Mouse (Mus musculus) forebrain, embryonic 15.5 days (tissue): ENCODE measurements around the gene Ormdl3. TPM values are rescaled to one million over a fixed set of nuclear protein-coding genes. Genes with fewer than 3 reads are reported as not detected.
"Not testable (repeated sequence)": the region's sequence is repeated elsewhere in the genome, so short reads cannot be mapped to it uniquely, and the experiment has no call there.

Source experiments
- ATAC-seq: fragments of 200-750 bp; cut with Nextera tagmentation; replicated peaks from 2 replicates; pipeline ENCODE4 v1.8.0; 2017; ENCODE audit warnings: mild to moderate bottlenecking, moderate TSS enrichment, moderate library complexity
- H3K27ac ChIP-seq: fragments of 300-500 bp; sonication (generic); replicated peaks from 2 replicates; pipeline ENCODE4 v1.5.1; 2015; ENCODE audit warnings: mild to moderate bottlenecking, inconsistent platforms
- H3K27me3 ChIP-seq: fragments of 300-500 bp; sonication (generic); 2 replicates; pipeline ENCODE4 v1.6.1; 2015; ENCODE audit warnings: inconsistent platforms
- H3K36me3 ChIP-seq: fragments of 300-500 bp; sonication (generic); 2 replicates; pipeline ENCODE4 v1.6.1; 2015; ENCODE audit warnings: mild to moderate bottlenecking, inconsistent platforms
- H3K4me1 ChIP-seq: fragments of 300-500 bp; sonication (generic); 2 replicates; pipeline ENCODE4 v1.6.1; 2015; ENCODE audit warnings: inconsistent platforms
- H3K4me2 ChIP-seq: fragments of 300-500 bp; sonication (generic); replicated peaks from 2 replicates; pipeline ENCODE4 v1.6.1; 2015; ENCODE audit warnings: mild to moderate bottlenecking, inconsistent platforms
- H3K4me3 ChIP-seq: fragments of 300-500 bp; sonication (generic); 2 replicates; pipeline ENCODE4 v1.5.1; 2015; ENCODE audit warnings: mild to moderate bottlenecking, inconsistent platforms
- H3K9ac ChIP-seq: fragments of 300-500 bp; sonication (generic); replicated peaks from 2 replicates; pipeline ENCODE4 v1.6.1; 2015; ENCODE audit warnings: mild to moderate bottlenecking, inconsistent platforms
- H3K9me3 ChIP-seq: fragments of 300-500 bp; sonication (generic); 2 replicates; pipeline ENCODE4 v1.6.1; 2016; ENCODE audit warnings: inconsistent platforms
- WGBS: fragments of 180-500 bp; shearing (Covaris S2); methylation state at CpG from one replicate; pipeline ENCODE4 v1.1.7; 2015; ENCODE audit warnings: mixed read lengths; 5-methylcytosine and 5-hydroxymethylcytosine counted together
- polyA plus RNA-seq: library from polyadenylated mRNA; unstranded; fragments of >200 nt; fragmentation: Nextera tagmentation; extraction: Ambion mirVana; gene quantifications from 2 replicates; pipeline ENCODE4 v1.2.1, GENCODE M21; 2015

Ormdl3 gene
- polyA plus RNA-seq = 106 and 115 TPM in 2 replicates

DNA sequence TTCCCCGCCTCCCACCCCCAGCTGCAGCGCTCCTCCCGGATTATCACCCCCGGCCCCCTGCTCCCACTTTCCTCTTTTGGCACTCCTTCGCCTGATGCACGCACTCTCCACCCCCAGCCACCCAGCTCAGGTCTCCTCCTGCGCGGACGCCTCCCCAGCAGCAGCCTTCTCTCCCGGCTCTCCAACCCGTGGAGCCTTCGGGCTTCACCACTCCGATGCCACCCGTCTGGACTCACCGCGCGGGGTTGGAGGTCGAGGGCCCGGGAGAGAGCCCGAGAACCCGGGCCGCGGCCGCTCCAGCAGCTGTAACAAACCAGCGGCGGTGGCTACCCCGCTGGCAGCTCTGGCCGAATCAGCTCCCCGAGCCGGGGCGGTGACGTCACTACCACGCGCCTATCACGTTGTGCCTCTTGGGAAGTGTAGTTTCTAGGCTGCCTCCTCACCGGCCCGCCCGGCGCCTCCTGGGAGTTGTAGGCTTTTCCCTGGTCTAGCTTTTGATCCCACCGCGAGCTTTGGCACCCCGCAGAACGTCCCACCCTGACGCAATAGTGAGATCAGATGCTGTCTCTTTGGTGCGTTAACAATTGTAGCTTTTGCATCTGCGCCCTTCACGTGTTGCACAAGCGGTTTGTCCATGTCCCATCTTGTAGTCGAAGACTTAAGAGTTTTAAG is at the start of gene Ormdl3:
Ormdl3 (minus strand) TSS at position 477 of the 672 bp plus-strand sequence.
- H3K27ac ChIP-seq = peak within 1 kb of the TSS; percentile 85
- H3K36me3 ChIP-seq = peaks cover 13% of the 10 kb centered on the region
- peak within 1 kb of the TSS; percentile 95 for H3K9ac ChIP-seq
- ATAC-seq = peak; percentile 97
- no peaks in the 10 kb centered on the region for H3K9me3 ChIP-seq
- H3K27me3 ChIP-seq = no peaks in the 10 kb centered on the region
- H3K4me3 ChIP-seq = peak within 1 kb of the TSS; percentile 92
- peak within 1 kb of the TSS; percentile 88 for H3K4me2 ChIP-seq
- H3K4me1 ChIP-seq = peaks cover 40% of the 10 kb centered on the region
- WGBS = 0% methylated on average over 49 of the region's 49 CpGs

DNA sequence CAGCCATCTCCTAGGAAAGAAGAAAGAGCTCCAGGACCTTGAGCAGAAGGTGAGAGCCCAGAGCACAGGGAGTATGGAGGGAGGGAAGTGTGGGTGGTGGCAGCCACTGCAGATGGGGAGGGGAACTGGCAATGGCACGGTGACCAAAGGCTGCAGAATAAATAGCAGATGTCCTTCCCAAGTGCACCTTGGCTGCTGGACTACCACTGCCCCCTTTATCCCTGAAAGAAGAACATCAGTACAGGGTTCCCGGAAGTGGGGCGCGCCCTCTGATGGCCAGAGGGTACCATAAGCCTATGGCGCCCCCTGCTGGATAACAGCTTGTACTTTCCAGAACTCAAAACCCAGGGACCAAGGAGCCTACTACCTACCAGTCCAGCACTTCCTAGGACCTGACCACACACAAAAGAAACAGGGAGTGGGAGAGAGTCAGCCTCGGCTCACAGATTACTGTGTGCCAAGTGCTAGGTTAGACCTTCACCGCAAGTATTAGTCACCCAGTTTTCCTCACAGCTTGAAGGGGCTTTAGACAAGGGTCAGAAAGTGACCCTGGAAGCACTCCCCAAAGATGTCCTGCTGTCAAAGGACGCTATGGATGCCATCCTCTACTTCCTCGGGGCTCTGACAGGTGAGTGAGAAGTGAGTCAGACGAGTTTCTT is 48.3 kb upstream of the Ormdl3 start:
- WGBS = 36% methylated on average over 10 of the region's 10 CpGs
- not testable (repeated sequence) for H3K4me3 ChIP-seq, H3K9me3 ChIP-seq, H3K36me3 ChIP-seq, ATAC-seq, H3K9ac ChIP-seq, H3K27ac ChIP-seq, H3K27me3 ChIP-seq, H3K4me1 ChIP-seq, H3K4me2 ChIP-seq

DNA sequence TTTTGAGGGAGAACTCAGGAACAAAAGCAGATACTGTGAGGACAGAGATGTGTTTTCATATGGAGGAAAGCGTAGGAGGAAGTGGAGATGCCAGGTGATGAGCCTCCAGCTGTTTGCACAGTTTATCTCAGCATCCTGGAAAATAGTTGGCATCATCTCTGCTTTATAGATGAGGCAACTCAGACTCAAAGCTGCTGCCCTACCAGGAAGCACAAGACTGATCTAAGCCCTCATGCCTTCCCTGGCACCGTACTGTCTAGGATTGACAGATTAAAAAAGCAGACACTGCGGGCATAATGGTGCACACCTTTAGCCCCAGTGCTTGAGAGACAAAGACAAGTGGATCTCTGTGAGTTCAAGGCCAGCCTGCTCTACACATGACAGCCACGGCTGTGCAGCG is 43.5 kb upstream of the Ormdl3 start:
- Histone ChIP-seq H3K9ac (no peak overlapping the region), H3K27me3 (no peaks in the 10 kb centered on the region), H3K4me2 (no peak overlapping the region), H3K4me3 (no peak overlapping the region), H3K27ac (no peak overlapping the region), H3K4me1 (no peaks in the 10 kb centered on the region), H3K36me3 (no peaks in the 10 kb centered on the region), H3K9me3 (no peaks in the 10 kb centered on the region)
- 88% methylated on average over 5 of the region's 5 CpGs for WGBS
- no peak for ATAC-seq

DNA sequence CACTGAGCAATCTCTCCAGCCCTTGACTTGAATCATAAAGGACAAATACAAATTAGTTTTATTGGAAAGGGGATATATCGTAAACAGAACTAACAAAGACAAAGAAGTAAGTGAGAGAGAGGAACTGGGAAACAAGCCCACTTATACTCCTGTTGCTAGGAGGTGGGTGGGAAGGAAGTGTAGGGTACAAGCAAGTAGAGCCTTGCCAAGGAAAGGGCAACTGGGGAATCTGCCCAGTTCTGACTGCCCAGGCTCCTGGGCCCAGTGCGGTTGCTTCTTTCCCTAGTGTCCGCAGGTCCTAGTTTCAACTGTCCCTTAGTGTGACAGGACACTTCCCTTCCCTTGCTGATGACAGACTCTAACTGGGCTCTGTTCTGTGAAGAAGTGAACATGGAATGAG is 41.5 kb upstream of the Ormdl3 start:
- Histone ChIP-seq H3K9ac (no peak overlapping the region), H3K9me3 (no peaks in the 10 kb centered on the region), H3K4me1 (no peaks in the 10 kb centered on the region), H3K27ac (no peak overlapping the region), H3K4me2 (no peak overlapping the region), H3K36me3 (no peaks in the 10 kb centered on the region), H3K4me3 (no peak overlapping the region), H3K27me3 (no peaks in the 10 kb centered on the region)
- no peak for ATAC-seq
- WGBS = 94% methylated on average over 3 of the region's 3 CpGs

DNA sequence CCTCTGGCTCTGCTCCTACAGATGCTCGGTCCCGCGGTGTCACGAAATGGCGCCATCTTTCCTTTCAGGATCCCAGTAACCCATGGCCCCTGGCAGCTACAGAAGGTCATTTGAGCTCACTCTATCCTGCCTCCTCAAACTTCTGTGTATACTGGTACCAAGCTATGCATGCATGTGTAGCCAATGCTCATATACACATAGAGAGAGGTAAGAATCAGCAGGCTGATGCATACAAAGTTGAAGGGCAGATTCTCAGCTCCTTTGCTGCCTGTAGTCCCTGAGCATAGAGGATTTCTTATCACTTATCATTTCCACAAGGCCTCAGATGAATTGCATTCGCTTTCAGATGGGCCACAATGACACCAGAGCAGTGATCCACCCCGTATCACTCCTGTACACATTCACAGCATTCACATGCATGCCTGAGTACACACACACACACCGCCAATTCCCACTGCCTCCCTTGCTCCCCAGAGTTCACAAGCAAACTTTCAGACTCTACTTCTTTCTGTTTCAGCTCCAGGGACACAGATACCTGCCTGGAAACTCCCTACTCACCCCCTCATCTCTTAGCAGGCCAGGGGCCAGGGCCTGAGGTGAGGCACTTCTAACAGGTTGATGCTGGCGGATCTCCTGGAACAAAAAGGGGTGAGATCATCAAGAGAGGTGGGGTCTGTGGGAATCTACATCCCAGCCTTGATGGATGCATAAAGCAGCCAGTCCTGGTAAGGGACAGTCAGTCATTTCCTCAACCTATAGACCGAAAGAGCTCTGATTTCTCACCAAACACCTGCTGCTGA is 38.6 kb upstream of the Ormdl3 start, which contains the start of the genes Gm12355 and Gsdma3:
Gm12355 (minus strand) TSS at position 51 of the 800 bp plus-strand sequence.
Gsdma3 (plus strand) TSS at position 750 of the 800 bp plus-strand sequence.
- H3K36me3 ChIP-seq = no peaks in the 10 kb centered on the region
- no peak within 1 kb of the TSS for H3K9ac ChIP-seq
- no peak for ATAC-seq
- H3K4me2 ChIP-seq = no peak within 1 kb of the TSS
- no peaks in the 10 kb centered on the region for H3K4me1 ChIP-seq
- H3K27me3 ChIP-seq = no peaks in the 10 kb centered on the region
- 89% methylated on average over 10 of the region's 10 CpGs for WGBS
- no peak within 1 kb of the TSS for H3K4me3 ChIP-seq
- no peak within 1 kb of the TSS for H3K27ac ChIP-seq
- H3K9me3 ChIP-seq = no peaks in the 10 kb centered on the region

DNA sequence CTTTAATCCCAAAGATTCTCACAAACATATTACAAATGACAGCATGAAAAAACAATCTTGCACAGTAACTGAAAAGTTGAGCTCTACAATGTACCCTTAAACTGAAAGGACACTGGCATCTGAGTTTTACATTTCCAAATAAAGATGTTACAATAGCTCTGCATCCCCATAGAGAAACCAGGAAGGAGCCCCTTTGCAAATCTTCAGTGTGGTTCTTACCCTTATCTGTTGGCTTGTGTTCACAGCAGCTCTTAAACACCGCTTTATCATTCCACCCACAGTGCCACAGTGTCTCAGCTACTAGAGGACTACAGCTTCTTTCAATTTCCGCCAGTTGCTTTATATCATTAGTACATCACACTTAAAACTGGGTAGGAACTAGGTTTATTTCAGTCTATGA is 37.2 kb upstream of the Ormdl3 start:
- not testable (repeated sequence) for ATAC-seq, H3K9ac ChIP-seq, H3K27me3 ChIP-seq, H3K4me3 ChIP-seq, H3K36me3 ChIP-seq, H3K9me3 ChIP-seq, H3K4me2 ChIP-seq, H3K4me1 ChIP-seq, H3K27ac ChIP-seq
- WGBS = 95% methylated on average over 2 of the region's 2 CpGs

DNA sequence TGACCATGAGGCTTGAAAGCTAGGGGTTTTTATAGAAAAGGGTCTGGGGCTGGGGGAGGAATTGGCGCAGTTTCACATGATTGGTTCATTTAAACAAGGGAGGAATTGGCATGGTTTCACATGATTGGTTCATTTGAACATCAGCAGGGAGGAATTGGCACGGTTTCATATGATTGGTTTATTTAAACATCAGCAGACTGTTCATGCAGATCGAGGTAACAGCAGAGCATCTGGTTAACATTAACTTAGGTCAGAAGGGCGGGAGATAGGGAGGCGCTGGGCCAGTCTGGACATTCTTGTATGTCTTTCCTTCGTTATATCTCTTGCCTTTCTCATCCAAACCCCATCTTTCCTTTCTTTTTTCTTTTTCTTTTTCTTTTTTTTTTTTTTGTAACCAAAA is 36.8 kb upstream of the Ormdl3 start:
- H3K9ac ChIP-seq, H3K4me2 ChIP-seq, H3K27ac ChIP-seq, H3K36me3 ChIP-seq, H3K4me1 ChIP-seq, ATAC-seq, H3K27me3 ChIP-seq, H3K4me3 ChIP-seq, H3K9me3 ChIP-seq: not testable (repeated sequence)
- WGBS = 86% methylated on average over 6 of the region's 6 CpGs

DNA sequence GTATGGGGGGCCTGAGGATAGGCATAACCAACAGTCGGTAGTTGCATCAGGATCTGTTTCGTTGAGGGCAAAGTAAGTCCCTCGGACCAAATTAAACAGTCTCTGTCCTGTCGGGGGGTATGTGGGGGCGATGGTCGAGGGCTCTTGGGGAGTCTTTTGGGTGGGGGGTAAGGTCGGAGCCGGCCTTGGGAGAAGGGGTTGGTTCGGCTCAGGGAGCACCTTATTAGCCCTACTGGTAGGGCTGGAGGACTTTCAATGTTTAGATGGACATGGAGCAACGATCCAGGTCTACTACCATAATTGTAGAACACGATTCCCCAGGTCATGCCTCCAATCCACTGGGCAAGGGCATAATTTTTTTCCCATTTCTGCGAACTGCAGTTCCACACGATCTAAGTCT is 33.6 kb upstream of the Ormdl3 start:
- Histone ChIP-seq H3K36me3 (no peaks in the 10 kb centered on the region), H3K27ac (no peak overlapping the region), H3K27me3 (no peaks in the 10 kb centered on the region), H3K4me2 (no peak overlapping the region), H3K9ac (no peak overlapping the region), H3K4me1 (no peaks in the 10 kb centered on the region), H3K4me3 (no peak overlapping the region), H3K9me3 (no peaks in the 10 kb centered on the region)
- WGBS = 94% methylated on average over 13 of the region's 13 CpGs
- no peak for ATAC-seq

DNA sequence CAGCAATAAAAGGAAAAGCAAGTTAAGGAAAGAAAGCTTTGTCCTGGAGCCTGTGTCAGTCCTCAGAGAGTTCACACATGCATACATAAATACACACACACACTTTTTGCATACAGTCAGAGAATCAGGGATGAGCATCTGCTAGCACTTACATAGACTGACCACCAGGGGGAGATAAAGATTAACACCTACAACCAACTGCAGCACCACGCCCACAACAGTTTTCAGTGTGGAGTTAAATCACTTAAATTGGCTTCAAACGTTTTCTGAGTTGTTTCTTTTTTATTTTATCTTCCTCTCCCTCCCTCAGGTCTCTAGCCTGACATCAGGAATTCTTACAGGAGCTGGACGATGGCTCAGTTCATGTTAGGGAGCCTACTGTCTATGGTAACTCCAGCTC is 19.6 kb upstream of the Ormdl3 start:
- ATAC-seq = no peak
- H3K36me3 ChIP-seq = no peaks in the 10 kb centered on the region
- H3K9ac ChIP-seq = no peak overlapping the region
- no peaks in the 10 kb centered on the region for H3K27me3 ChIP-seq
- H3K4me1 ChIP-seq = peaks cover 4% of the 10 kb centered on the region
- no peaks in the 10 kb centered on the region for H3K9me3 ChIP-seq
- no peak overlapping the region for H3K27ac ChIP-seq
- no peak overlapping the region for H3K4me2 ChIP-seq
- 6% methylated on average over 3 of the region's 3 CpGs for WGBS
- no peak overlapping the region for H3K4me3 ChIP-seq

DNA sequence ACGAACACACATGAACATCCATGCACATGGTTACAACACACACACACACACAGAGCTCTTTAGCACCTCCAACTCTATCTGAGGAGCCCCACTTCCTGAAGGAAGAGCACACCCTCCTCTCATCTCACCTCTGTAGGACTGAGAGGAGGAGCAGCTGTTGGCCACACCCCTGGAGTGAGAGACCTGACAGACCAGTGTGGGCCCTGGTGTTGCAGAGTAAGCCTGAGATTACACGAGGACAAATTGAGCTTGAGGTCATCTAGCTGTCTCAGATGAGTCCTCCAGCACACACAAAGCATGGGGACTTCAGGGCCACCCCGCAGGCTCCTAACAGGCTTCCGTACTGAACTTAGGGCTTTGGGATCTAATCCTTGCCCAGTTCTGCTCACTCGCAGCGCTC is 17.7 kb upstream of the Ormdl3 start:
- not testable (repeated sequence) for H3K4me2 ChIP-seq, ATAC-seq, H3K9ac ChIP-seq, H3K4me3 ChIP-seq, H3K4me1 ChIP-seq, H3K27me3 ChIP-seq, H3K9me3 ChIP-seq, H3K27ac ChIP-seq, H3K36me3 ChIP-seq
- WGBS = 73% methylated on average over 6 of the region's 6 CpGs

DNA sequence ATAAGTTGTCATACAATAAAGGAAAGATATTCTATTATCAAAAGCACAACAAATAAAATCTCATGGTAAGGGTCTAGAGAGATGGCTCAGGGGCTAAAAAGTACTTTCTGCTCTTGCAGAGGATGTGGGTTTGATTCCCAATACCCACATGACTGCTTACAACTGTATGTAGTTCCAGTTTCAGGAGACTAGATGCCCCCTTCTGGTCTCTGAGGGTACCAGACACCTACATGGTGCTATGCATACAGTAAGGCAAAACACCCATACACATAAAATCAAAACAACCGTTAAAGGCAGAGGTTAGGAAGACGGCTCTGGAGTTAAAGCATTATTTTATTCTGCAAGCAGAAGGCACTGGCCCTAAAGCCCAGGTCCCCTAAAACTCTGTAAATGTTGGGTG is 16.8 kb upstream of the Ormdl3 start:
- peaks cover 9% of the 10 kb centered on the region for H3K4me1 ChIP-seq
- no peak overlapping the region for H3K4me2 ChIP-seq
- H3K27me3 ChIP-seq = peaks cover 1% of the 10 kb centered on the region; the same call in 1 of the 2 replicates
- 84% methylated on average over 2 of the region's 2 CpGs for WGBS
- no peaks in the 10 kb centered on the region for H3K9me3 ChIP-seq
- no peak overlapping the region for H3K27ac ChIP-seq
- H3K4me3 ChIP-seq = no peak overlapping the region
- H3K36me3 ChIP-seq = no peaks in the 10 kb centered on the region
- H3K9ac ChIP-seq = no peak overlapping the region
- ATAC-seq = no peak

DNA sequence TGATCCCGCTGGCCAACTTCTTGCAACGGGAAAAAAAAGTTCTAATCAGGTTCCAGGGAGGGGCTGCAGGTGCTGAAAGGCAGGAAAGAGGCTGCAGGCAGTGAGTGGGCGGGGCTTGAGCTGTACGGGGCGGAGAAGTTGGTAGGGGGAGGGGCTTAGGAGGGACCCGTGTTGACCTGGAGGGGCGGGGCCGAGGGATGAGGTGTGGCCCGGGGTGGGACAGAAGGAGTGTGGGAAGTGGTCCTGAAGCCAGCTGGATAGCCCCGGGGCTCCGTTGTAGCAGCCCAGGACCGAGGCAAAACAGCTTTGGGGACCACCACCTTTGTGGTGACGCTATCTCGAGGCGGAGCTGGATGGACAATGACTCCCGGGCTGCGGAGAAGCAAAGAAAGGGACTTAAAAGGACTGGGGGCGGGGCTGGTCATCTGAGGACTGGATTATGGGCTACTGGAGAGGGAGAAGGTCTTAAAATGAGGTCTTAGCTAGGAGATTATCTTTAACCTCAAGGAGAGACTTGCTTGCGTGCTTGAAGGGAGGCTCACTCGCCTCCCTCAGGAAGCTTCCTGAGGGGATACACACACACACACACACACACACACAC is 15.0 kb upstream of the Ormdl3 start:
- no peaks in the 10 kb centered on the region for H3K36me3 ChIP-seq
- no peak for ATAC-seq
- peak overlapping the region; percentile 20 for H3K4me3 ChIP-seq
- no peaks in the 10 kb centered on the region for H3K9me3 ChIP-seq
- H3K27me3 ChIP-seq = peaks cover 4% of the 10 kb centered on the region; the same call in 1 of the 2 replicates
- peak overlapping the region; percentile 38 for H3K4me2 ChIP-seq
- H3K27ac ChIP-seq = no peak overlapping the region
- peaks cover 12% of the 10 kb centered on the region for H3K4me1 ChIP-seq
- WGBS = under 1% methylated on average over 20 of the region's 20 CpGs
- no peak overlapping the region for H3K9ac ChIP-seq
